Mouse (Mus musculus) cerebellum, adult 2 months (tissue): Measurements from ENCODE around the gene Nxph3. TPM values are rescaled to one million over a fixed set of nuclear protein-coding genes. Genes with fewer than 3 reads are reported as not detected.
A peak's percentile ranks its signal among the peaks of the same experiment; 100 is the strongest.
"Not testable (repeated sequence)": the region's sequence is repeated elsewhere in the genome, so short reads cannot be mapped to it uniquely, and the experiment has no call there.

Experiments used
- DNase-seq, 2 experiments: peaks; one replicate each; pipeline ENCODE4 v3.0.0; 2021
- H3K27ac ChIP-seq: fragments of 200-500 bp; 2 replicates; pipeline ENCODE4 v1.5.1; 2012; ENCODE audit warnings: low read length, control low read depth, inconsistent platforms; ENCODE audit not compliant: insufficient read depth
- H3K27me3 ChIP-seq: fragments of 200-500 bp; 2 replicates; pipeline ENCODE4 v1.6.1; 2012; ENCODE audit warnings: inconsistent platforms, mild to moderate bottlenecking, low read length, moderate library complexity; ENCODE audit not compliant: control insufficient read depth, insufficient read depth
- H3K4me1 ChIP-seq: fragments of 200-500 bp; 2 replicates; pipeline ENCODE4 v1.6.1; 2011; ENCODE audit warnings: low read length; ENCODE audit not compliant: control insufficient read depth, insufficient read depth
- H3K4me3 ChIP-seq: fragments of 200-500 bp; replicated peaks from 2 replicates; pipeline ENCODE3; 2011; ENCODE audit warnings: mild to moderate bottlenecking, low read depth, low read length, control low read depth; ENCODE audit not compliant: insufficient read depth
- CTCF ChIP-seq: fragments of 200-500 bp; IDR thresholded peaks from 2 replicates; pipeline ENCODE4 v1.5.1; 2011; ENCODE audit warnings: low read depth, mild to moderate bottlenecking, control low read depth, low read length, moderate library complexity, borderline replicate concordance; ENCODE audit not compliant: insufficient read depth
- POLR2A ChIP-seq: fragments of 200-500 bp; IDR thresholded peaks from 2 replicates; pipeline ENCODE4 v1.6.1; 2011; ENCODE audit warnings: low read length, control low read depth, borderline replicate concordance; ENCODE audit not compliant: insufficient read depth
- WGBS: fragments of 180-500 bp; shearing (Covaris S2); methylation state at CpG from one replicate; pipeline ENCODE4 v1.1.7; 2018; 5-methylcytosine and 5-hydroxymethylcytosine counted together
- polyA plus RNA-seq: library from polyadenylated mRNA; depleted of rRNA; stranded (reverse); fragments of >200 nt; gene quantifications from 2 replicates; pipeline ENCODE4 v1.2.3, GENCODE M21; 2012

Nxph3 gene
- polyA plus RNA-seq, 1 experiment: 19.9 TPM

DNA sequence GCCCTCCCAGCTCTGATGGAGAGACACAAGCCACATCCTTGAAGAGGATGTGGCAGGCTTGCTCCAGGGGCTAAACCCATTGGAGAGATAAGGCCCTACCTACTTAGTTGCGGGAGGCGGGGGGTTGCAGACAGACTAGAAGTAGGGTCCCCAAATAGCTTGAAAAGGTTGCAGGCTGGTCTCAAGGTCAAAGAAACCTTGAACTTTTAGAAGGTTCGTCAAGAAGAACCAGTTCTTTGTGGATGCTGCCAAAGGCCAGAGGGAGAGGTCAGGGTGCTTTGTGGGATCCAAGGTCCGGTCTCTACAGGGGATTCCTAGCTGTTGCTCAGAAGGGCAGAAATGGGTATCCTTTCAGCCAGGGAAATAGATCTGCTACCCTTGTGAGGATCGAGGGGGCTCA, 6.6 kb downstream of the Nxph3 start:
- DNase-seq: no peak
- WGBS: 66% methylated on average over 5 of the region's 5 CpGs
- H3K27me3 ChIP-seq: no peaks in the 10 kb centered on the region
- peaks cover 20% of the 10 kb centered on the region for H3K4me1 ChIP-seq
- H3K4me3 ChIP-seq: no peak overlapping the region
- no peak overlapping the region for H3K27ac ChIP-seq
- no peak for TF ChIP-seq POLR2A

DNA sequence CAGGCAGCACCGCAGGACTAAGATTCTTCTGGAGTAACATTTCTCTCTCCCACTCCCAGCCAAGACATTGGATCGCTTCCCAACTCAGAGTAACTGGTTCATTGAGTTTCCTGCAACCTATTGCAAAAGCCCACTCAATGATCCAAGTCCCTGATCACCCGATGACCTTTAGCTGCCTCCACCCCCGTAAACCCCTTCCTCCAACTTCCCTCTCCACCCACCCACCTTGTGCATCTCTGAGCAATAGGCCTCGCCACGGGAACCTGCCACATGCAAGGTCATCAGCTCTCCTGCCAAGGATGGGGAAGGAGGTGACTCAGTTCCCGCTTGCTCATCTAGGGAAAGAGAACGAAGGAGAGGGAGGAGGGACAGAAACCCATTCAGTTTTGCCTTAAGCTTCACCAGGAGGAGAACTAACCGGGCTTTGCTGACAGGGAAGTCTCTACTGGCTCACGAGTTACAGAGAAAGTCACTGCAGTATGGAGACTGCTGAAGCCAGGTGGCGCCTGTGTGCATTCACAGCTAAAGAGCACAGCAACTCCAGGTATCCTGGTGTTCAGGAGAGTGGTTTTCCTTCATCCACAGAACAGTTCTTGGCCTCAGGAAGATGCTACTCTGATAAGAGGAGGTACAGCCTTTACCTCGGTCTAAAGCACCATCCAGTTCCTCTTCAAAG, 7.2 kb downstream of the Nxph3 start:
- Histone ChIP-seq H3K27me3 (no peaks in the 10 kb centered on the region), H3K4me3 (no peak overlapping the region), H3K4me1 (peaks cover 14% of the 10 kb centered on the region), H3K27ac (no peak overlapping the region)
- peak in 1 of 2 experiments; percentile 37 for DNase-seq
- 27% methylated on average over 12 of the region's 12 CpGs for WGBS
- TF ChIP-seq POLR2A: no peak
- peak; percentile 57 for TF ChIP-seq CTCF

DNA sequence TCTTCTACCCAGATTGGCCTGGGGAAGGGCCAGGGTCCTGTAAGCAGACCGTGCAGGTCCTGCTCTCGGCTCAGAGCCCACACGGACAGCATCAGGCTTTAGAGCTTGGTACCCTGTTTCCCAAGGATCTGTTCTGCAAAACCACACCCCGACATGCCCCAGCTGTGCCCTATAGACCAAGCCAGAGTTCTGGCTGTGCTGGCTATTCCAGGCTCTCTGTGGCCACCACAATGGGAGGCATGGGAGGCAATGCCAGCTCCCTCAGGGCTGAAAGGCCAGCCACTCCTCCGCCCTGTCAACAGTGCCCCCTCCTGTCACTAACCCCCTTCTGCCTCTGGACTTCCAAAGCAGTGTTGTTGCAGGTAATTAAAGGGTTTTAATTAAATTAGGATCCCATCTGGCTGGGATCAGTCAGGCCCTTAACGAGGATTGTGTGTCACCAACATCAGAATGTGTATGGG, 10.1 kb downstream of the Nxph3 start:
- no peak for TF ChIP-seq CTCF
- no peak for TF ChIP-seq POLR2A
- Histone ChIP-seq H3K27me3 (no peaks in the 10 kb centered on the region), H3K27ac (0 out of 2 replicates have a peak overlapping the region, but pooled peaks have one; percentile 19), H3K4me3 (no peak overlapping the region), H3K4me1 (peaks cover 23% of the 10 kb centered on the region)
- peak in 1 of 2 experiments; percentile 27 for DNase-seq
- 15% methylated on average over 6 of the region's 6 CpGs for WGBS

DNA sequence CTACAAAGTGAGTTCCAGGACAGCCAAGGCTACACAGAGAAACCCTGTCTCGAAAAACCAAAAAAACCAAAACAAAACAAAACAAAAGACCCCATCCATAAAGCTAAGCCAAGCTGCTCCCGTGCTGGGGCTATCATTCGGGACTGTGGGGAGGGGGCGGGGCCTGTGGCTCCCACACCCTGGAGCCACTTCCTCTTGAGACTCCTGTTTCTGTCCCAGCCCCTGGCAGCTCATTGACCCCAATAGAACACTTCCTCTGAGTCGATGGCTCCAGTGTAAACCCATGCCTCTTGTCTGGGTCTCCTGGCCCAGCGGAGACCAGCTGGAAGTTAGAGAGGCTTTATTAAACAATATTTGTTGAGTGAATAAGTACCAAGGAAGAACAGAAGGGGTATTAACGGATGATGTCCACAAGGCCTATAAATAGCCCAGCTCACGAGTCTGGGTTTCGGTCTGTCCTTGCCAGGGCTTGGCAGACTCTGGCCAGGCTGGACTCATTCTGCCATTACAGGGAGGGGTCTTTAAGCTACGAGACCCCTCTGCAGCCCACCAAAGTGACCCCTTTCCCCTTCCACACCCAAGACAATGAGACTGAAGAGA, 10.7 kb downstream of the Nxph3 start:
- Histone ChIP-seq H3K27me3 (no peaks in the 10 kb centered on the region), H3K4me1 (peaks cover 23% of the 10 kb centered on the region), H3K27ac (0 out of 2 replicates have a peak overlapping the region, but pooled peaks have one; percentile 19), H3K4me3 (no peak overlapping the region)
- TF ChIP-seq CTCF: no peak
- WGBS: 15% methylated on average over 10 of the region's 10 CpGs
- peak in 1 of 2 experiments; percentile 26 for DNase-seq

DNA sequence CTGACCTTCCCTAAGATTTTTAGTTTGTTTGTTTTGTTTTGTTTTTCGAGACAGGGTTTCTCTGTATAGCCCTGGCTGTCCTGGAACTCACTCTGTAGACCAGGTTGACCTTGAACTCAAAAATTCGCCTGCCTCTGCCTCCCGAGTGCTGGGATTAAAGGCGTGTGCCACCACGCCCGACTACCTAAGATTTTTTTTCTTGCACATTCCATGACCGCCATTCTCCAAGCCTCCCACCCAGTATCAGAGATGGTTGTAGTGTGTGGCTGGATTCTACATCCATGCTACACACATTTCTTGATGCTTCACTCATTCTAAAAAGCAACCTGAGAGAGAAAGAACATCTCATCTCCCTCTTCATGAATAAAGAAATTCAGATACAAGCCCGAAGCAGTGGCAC, 12.5 kb downstream of the Nxph3 start:
- not testable (repeated sequence) for H3K27ac ChIP-seq, H3K27me3 ChIP-seq, DNase-seq, H3K4me3 ChIP-seq
- WGBS: 94% methylated on average over 8 of the region's 8 CpGs
- peaks cover 19% of the 10 kb centered on the region for H3K4me1 ChIP-seq

DNA sequence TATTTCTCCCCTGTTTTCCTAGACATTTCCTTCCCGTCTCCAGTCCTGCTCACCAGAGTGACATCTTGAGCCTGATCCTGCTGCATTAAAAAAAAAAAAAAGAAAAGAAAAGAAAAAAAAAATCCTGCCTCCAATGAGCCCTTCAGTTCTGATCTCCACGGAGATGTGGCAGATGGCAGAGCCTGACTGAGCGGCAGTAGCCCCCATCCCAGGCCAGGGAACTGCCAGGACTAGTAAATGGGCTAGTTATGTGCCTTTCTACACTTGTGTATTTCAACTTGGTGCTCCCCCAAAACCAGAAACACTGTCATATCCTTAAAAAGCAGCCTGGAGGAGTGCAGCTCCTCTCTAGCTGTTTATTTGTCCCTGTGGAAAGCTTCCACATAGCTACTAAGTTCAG, 13.5 kb downstream of the Nxph3 start:
- H3K27ac ChIP-seq: peak overlapping the region; percentile 54; the same call in 1 of the 2 replicates
- WGBS: 2% methylated on average over 3 of the region's 3 CpGs
- no peak for TF ChIP-seq CTCF
- TF ChIP-seq POLR2A: no peak
- DNase-seq: peak; percentile 41 to 65
- H3K4me1 ChIP-seq: peaks cover 19% of the 10 kb centered on the region
- H3K4me3 ChIP-seq: no peak overlapping the region
- H3K27me3 ChIP-seq: no peaks in the 10 kb centered on the region

DNA sequence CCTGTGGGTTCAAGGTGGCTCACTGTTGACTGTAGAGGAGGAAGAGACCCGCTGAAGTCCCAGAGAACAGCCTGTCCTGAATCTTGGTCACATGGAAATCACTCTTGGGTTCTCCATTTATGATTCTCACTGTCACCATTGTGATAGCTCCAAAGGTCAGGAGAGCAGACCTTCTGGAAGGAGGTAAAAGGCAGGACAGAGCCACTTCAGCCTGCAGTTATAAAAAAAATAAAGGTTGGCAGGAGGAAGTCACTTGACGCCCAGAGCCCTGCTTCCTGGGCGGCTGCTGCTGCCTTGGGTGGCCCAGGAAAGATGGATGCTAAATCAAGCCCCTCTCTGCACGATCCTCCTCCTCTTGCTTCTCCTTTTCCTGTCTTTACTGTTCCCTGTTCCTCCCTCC, 14.0 kb downstream of the Nxph3 start:
- WGBS: 20% methylated on average over 4 of the region's 4 CpGs
- peaks cover 19% of the 10 kb centered on the region for H3K4me1 ChIP-seq
- no peaks in the 10 kb centered on the region for H3K27me3 ChIP-seq
- H3K4me3 ChIP-seq: no peak overlapping the region
- TF ChIP-seq CTCF: no peak
- no peak for TF ChIP-seq POLR2A
- peak overlapping the region; percentile 54 for H3K27ac ChIP-seq
- peak in 1 of 2 experiments; percentile 20 for DNase-seq

DNA sequence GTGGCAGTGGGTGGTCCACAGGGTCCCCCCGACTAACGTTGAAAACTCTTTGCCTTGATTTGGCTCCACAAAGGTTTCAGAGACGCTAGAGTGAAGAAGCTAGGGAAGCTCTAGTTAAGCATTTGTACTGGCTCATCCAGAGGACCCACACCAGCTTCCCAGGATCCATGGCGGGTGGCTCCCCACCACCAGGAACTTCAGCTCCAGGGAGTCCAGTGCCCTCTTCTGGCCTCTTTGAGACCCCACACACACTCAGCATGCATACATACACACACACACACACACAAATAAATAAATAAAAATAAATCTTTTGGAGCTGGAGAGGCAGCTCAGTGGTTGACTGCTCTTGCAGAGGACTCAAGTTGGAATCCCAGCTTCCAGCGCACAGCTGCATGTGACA, 16.4 kb downstream of the Nxph3 start:
- H3K4me3 ChIP-seq: no peak overlapping the region
- no peak for DNase-seq
- H3K27ac ChIP-seq: no peak overlapping the region
- H3K27me3 ChIP-seq: no peaks in the 10 kb centered on the region
- peaks cover 24% of the 10 kb centered on the region for H3K4me1 ChIP-seq
- WGBS: 79% methylated on average over 5 of the region's 5 CpGs
- no peak for TF ChIP-seq CTCF
- no peak for TF ChIP-seq POLR2A

DNA sequence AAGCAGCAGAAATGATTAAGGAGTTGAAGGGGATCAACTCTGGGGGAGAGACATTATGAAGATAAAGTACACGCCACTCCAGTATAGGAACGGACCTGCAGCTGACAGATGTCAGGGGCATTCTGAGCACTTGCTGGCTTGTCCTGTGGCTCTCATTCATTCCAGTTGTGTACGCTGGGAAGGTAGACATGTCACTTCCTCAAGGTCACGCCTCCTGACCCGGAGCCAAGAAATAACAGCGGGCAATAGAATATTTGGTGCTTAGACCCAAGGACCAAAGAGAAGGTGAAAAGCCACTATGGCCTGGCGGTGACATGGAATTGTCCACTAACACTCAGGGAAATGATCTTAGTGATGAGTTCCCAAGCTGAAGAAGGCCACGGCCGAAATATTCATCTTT, 18.5 kb downstream of the Nxph3 start:
- no peak for DNase-seq
- 89% methylated on average over 9 of the region's 9 CpGs for WGBS
- TF ChIP-seq POLR2A: no peak
- TF ChIP-seq CTCF: no peak
- H3K27ac ChIP-seq: no peak overlapping the region
- no peaks in the 10 kb centered on the region for H3K27me3 ChIP-seq
- peaks cover 20% of the 10 kb centered on the region for H3K4me1 ChIP-seq
- H3K4me3 ChIP-seq: no peak overlapping the region
